17 mouse cellular contexts compared by ENCODE assay signal in genomic region chr4:129861400-129861799, GRCm38 (mm10).
"Had no signal": no experiment of that assay in that cellular context is flagged by ENCODE, and none has a peak within 500 bp of the region (broad histone marks: within the 10 kb centered on the region; RNA-seq: fewer than 3 reads in every experiment).

No protein-coding gene starts in this region.

- ATAC-seq: intestine, embryonic 16.5 days; liver, postnatal 0 days; midbrain, embryonic 13.5 days had no signal

- H3K36me3 ChIP-seq: kidney, embryonic 15.5 days; limb, embryonic 15.5 days; liver, embryonic 13.5 days; lung, embryonic 15.5 days; neural tube, embryonic 12.5 days; stomach, embryonic 15.5 days had no signal

- H3K4me1 ChIP-seq: limb, embryonic 15.5 days; lung, embryonic 15.5 days; megakaryocyte, embryonic 14.5 days; neural tube, embryonic 12.5 days; stomach, embryonic 15.5 days had no signal

- H3K9ac ChIP-seq: kidney, embryonic 15.5 days; limb, embryonic 15.5 days; liver, embryonic 13.5 days; liver, postnatal 0 days; lung, embryonic 15.5 days; midbrain, embryonic 13.5 days; neural tube, embryonic 12.5 days; stomach, embryonic 15.5 days had no signal

- H3K27me3 ChIP-seq: kidney, embryonic 15.5 days; limb, embryonic 15.5 days; liver, embryonic 13.5 days; lung, embryonic 15.5 days; megakaryocyte, embryonic 14.5 days; midbrain, embryonic 13.5 days; neural tube, embryonic 12.5 days; stomach, embryonic 15.5 days had no signal

- H3K4me3 ChIP-seq: kidney, embryonic 15.5 days; limb, embryonic 15.5 days; liver, embryonic 13.5 days; lung, embryonic 15.5 days; megakaryocyte, embryonic 14.5 days; midbrain, embryonic 13.5 days; neural tube, embryonic 12.5 days; stomach, embryonic 15.5 days had no signal

- H3K27ac ChIP-seq: kidney, embryonic 15.5 days; limb, embryonic 15.5 days; liver, embryonic 13.5 days; lung, embryonic 15.5 days; midbrain, embryonic 13.5 days; neural tube, embryonic 12.5 days; stomach, embryonic 15.5 days had no signal

- H3K9me3 ChIP-seq: kidney, embryonic 15.5 days; limb, embryonic 15.5 days; liver, embryonic 13.5 days; lung, embryonic 15.5 days; midbrain, embryonic 13.5 days; neural tube, embryonic 12.5 days; stomach, embryonic 15.5 days had no signal

- H3K4me2 ChIP-seq: kidney, embryonic 15.5 days; limb, embryonic 15.5 days; liver, embryonic 13.5 days; lung, embryonic 15.5 days; midbrain, embryonic 13.5 days; neural tube, embryonic 12.5 days; stomach, embryonic 15.5 days had no signal

- DNase-seq: kidney, adult 2 months; kidney, postnatal 14 days; liver, embryonic 13.5 days; liver, postnatal 0 days; lung, postnatal 36 days; retina, postnatal 1 day; right cerebral cortex, postnatal 4 days; thymus, adult 2 months; thymus, postnatal 25 days had no signal
